Mouse (Mus musculus) left cerebral cortex, postnatal 4 days (tissue): Measurements from ENCODE around the gene Gtf2f2. TPM values are rescaled to one million over a fixed set of nuclear protein-coding genes. Genes with fewer than 3 reads are reported as not detected.

ENCODE experiments used
- DNase-seq: peaks from one replicate; pipeline ENCODE4 v3.0.0-alpha.2; 2022
- intact Hi-C: fragments of 180-260 bp; cut with DNase I; formaldehyde crosslinking; loops from one replicate; pipeline ENCODE4 v1.15.1; 2025
- total RNA-seq, 2 experiments: library from RNA; stranded (reverse); gene quantifications; 2 replicates each; pipeline ENCODE4 v1.2.3; 2021

Gtf2f2 gene
- total RNA-seq, 2 experiments from 2014 or later, result 33.8 to 38.3 TPM

- intact Hi-C loops, result no loop called here
- DNase-seq, result no peak
Observed at GRCm38 (mm10) chr14:76001781-76002180, 8.9 kb downstream of the Gtf2f2 start.

- intact Hi-C loops, result no loop called here
Observed at GRCm38 (mm10) chr14:75998082-75998481, 12.6 kb downstream of the Gtf2f2 start.

GRCm38 (mm10) chr14:75992371-75992770 is 18.3 kb downstream of the Gtf2f2 start:
- intact Hi-C loops, result no loop called here
- DNase-seq, result no peak

More at GRCm38 (mm10) chr14:75998082-75998481, 12.6 kb downstream of the Gtf2f2 start:
- DNase-seq, result no peak

GRCm38 (mm10) chr14:75990936-75991335 is 19.7 kb downstream of the Gtf2f2 start:
- no peak for DNase-seq
- intact Hi-C loops, result no loop called here

- DNase-seq, result no peak
- intact Hi-C loops, result no loop called here
Observed at GRCm38 (mm10) chr14:75989168-75989567, 21.5 kb downstream of the Gtf2f2 start.

- intact Hi-C loops, result no loop called here
- DNase-seq, result no peak
Observed at GRCm38 (mm10) chr14:75986878-75987483, 23.7 kb downstream of the Gtf2f2 start.

- intact Hi-C loops, result no loop called here
- DNase-seq, result peak; percentile 8
Observed at GRCm38 (mm10) chr14:75985112-75985511, 25.6 kb downstream of the Gtf2f2 start.

- intact Hi-C loops, result no loop called here
- no peak for DNase-seq
Observed at GRCm38 (mm10) chr14:75983891-75984290, 26.8 kb downstream of the Gtf2f2 start.

- intact Hi-C loops, result no loop called here
- no peak for DNase-seq
Observed at GRCm38 (mm10) chr14:75981231-75981630, 29.4 kb downstream of the Gtf2f2 start.

GRCm38 (mm10) chr14:75976107-75976506 is 34.6 kb downstream of the Gtf2f2 start:
- intact Hi-C loops, result no loop called here
- no peak for DNase-seq

GRCm38 (mm10) chr14:75967291-75967690 is 43.4 kb downstream of the Gtf2f2 start:
- intact Hi-C loops, result loop anchor here (10.0 kb wide), 1 partner anchor 92 kb away; no protein-coding TSS in a partner anchor
- DNase-seq, result no peak

- DNase-seq, result no peak
- intact Hi-C loops, result loop anchor here (5.0 to 10.0 kb wide), 2 partner anchors 90 to 113 kb away; no protein-coding TSS in a partner anchor
Observed at GRCm38 (mm10) chr14:75964433-75964832, 46.2 kb downstream of the Gtf2f2 start.

- DNase-seq, result no peak
- intact Hi-C loops, result loop anchor here (5.0 to 10.0 kb wide), 2 partner anchors 89 to 113 kb away; no protein-coding TSS in a partner anchor
Observed at GRCm38 (mm10) chr14:75964000-75964399, 46.7 kb downstream of the Gtf2f2 start.

- intact Hi-C loops, result loop anchor here (5.0 to 10.0 kb wide), 2 partner anchors 88 to 114 kb away; no protein-coding TSS in a partner anchor
- no peak for DNase-seq
Observed at GRCm38 (mm10) chr14:75963215-75963614, 47.5 kb downstream of the Gtf2f2 start.

- DNase-seq, result peak; percentile 24
- intact Hi-C loops, result loop anchor here (5.0 to 10.0 kb wide), 2 partner anchors 87 to 115 kb away; no protein-coding TSS in a partner anchor
Observed at GRCm38 (mm10) chr14:75962250-75962649, 48.4 kb downstream of the Gtf2f2 start.

GRCm38 (mm10) chr14:75954766-75955165 is 55.9 kb downstream of the Gtf2f2 start, which contains the start of gene Kctd4:
TSS of gene Kctd4 (plus strand) at chr14:75955009.
- intact Hi-C loops, result no loop called here

GRCm38 (mm10) chr14:75953011-75953410 is 57.7 kb downstream of the Gtf2f2 start:
- intact Hi-C loops, result no loop called here
- DNase-seq, result no peak

More at GRCm38 (mm10) chr14:75954766-75955165, 55.9 kb downstream of the Gtf2f2 start, which contains the start of gene Kctd4:
- no peak for DNase-seq

- no peak for DNase-seq
- intact Hi-C loops, result no loop called here
Observed at GRCm38 (mm10) chr14:75947674-75948073, 63.0 kb downstream of the Gtf2f2 start.

- intact Hi-C loops, result no loop called here
- no peak for DNase-seq
Observed at GRCm38 (mm10) chr14:75942365-75942764, 68.3 kb downstream of the Gtf2f2 start.

GRCm38 (mm10) chr14:75941500-75941899 is 69.2 kb downstream of the Gtf2f2 start:
- no peak for DNase-seq
- intact Hi-C loops, result no loop called here

- DNase-seq, result no peak
- intact Hi-C loops, result no loop called here
Observed at GRCm38 (mm10) chr14:75937714-75938113, 73.0 kb downstream of the Gtf2f2 start.

- no peak for DNase-seq
- intact Hi-C loops, result no loop called here
Observed at GRCm38 (mm10) chr14:75934359-75934758, 76.3 kb downstream of the Gtf2f2 start.
